Mouse (Mus musculus): ENCODE data around the gene Pfn3. TPM values are rescaled to one million over a fixed set of nuclear protein-coding genes. Genes with fewer than 3 reads are reported as not detected.

The Pfn3 gene
- polyA plus RNA-seq, 1 experiment = not detected

DNA sequence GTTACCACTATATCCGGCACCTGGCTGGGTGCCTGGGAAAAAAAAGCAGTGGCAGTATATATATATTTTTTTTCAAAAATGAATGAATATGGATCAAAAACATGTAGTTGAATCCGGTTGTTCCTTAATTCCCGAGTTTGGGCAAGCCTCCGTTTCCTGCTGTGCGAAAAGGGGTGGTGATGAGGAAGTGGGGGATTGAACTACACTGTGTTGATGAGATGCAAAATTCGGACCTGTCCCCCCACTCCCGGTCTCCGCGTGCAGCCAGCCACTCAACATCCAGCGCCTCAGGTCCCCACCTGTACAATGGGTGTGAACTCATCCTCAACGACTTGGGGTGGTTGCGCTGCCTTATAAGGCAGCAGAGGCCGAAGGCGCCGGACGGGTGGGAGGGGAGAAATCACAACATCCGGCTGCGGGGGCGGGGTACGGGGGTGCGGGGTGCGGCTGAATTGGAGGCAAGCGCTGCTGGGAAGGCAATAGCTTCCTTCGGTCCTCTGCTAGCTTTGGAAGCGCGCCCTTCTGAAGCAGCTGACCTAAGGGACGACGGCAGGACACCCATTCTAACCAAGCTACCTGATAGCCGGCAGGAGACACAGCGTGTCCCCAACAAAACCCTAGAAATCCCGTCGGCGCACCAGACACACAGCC, 29.4 kb upstream of the Pfn3 start:
- no peak for TF ChIP-seq GATA1 (IDR thresholded peaks at IDR 0.05; ENCODE audit: low read length)

DNA sequence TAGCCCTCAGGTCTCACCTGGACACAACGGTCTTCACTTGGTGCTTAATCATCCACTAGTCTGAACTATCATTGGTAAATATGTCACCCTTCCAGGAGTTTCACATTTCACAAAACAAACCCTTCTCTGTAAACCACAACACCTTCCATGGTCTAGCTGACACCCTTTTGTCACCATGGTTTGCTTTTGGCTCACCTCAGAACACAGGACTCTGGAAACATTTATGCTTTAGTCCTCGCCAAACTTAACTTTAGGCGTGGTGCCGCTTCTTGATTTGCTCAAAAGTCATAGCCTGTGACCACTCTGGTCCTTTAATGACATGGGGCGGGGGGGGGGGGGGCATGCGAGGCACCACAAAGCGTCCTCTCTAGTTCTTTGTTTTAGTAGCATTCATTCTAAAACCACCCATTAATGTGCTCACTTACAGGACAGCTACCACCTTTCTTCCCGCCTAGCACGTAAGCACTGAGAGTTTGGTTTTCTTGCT, 28.8 kb upstream of the Pfn3 start:
- no peak for TF ChIP-seq GATA1 (IDR thresholded peaks at IDR 0.05; ENCODE audit: low read length)

DNA sequence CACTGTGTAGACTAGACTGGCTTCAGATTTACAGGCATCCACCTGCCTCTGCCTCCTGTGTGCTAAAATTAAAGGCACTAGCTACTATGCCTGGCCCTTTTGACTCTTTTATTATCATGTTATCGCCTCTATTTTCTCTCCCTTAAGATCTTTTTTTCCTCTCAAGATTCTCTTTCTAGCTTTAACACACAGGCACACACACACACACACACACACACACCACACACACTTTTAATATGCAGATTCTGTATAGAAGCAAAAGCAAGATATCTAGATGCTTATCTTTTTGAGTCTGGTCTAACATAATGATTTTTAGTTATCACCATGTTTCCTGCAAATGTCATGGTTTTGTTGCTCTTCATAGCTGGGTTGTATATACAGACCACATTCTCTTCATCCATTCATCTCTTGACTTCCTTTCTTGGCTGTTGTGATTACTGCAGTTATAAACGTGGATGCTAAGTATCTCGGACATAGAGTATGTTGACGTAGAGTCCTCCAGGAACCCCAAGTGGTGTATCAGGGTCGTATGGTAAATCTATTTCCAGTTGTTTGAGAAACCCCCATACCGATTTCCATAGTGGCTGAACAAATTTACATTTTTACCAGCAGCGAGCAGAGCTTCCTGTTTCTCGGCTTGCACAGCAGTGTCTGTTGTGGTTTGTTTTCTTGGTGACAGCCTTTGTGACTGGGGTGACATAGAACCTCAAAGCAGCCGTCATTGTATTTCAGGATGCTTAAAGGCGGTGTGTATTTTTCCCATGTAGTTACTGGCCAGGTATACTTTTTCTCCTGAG, 17.1 kb upstream of the Pfn3 start:
- TF ChIP-seq GATA1 (IDR thresholded peaks at IDR 0.05; ENCODE audit: low read length) = no peak

DNA sequence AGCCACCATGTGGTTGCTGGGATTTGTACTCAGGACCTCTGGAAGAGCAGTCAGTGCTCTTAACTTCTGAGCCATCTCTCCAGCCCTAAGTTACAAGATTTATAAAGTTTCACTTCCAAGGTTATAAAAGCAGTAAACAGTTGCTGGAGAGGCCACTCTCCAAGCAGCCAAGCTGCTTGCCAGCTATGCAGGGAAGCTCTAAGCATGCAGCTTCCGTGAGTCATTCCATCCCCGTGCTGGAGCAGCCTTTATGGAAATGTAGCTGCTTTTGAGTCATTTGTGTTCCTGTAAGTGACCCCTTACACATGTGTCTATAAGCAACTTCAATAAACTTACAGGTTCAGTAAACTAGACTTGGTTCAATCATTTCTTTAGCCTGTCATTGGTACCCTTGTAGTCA, 15.5 kb upstream of the Pfn3 start:
- TF ChIP-seq GATA1 (IDR thresholded peaks at IDR 0.05; ENCODE audit: low read length) = no peak

DNA sequence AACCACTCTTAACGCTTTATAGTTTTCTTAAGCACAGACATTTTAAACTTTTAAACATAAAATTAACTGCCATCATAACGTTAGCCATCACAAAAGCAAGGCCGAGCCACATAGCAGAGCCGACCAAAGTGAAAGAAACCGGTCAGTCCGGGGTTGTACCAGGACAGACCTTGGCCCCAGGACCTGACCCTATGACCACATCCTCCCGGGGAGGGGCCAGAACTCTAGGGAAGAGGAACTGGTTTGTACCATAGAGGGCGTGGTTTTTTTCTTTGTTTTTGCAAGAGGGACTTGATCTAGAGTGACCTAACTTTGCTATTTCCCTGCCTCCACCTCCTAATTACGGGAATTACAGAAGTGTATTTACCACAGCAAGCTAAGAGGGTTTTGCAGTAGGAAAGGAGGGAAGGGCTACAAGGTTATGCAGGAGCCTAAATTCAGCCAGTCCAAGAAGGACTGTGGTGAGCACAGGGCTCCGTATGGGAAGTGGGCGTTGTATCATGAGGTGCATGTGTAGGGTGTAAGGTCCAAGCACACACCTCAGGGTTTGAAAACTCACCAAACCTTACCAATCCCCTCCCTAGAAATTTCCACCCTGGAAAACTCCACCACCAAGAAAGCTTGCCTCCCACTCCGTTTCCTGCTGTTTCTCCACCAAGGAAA, 14.3 kb upstream of the Pfn3 start:
- TF ChIP-seq GATA1 (IDR thresholded peaks at IDR 0.05; ENCODE audit: low read length) = no peak

DNA sequence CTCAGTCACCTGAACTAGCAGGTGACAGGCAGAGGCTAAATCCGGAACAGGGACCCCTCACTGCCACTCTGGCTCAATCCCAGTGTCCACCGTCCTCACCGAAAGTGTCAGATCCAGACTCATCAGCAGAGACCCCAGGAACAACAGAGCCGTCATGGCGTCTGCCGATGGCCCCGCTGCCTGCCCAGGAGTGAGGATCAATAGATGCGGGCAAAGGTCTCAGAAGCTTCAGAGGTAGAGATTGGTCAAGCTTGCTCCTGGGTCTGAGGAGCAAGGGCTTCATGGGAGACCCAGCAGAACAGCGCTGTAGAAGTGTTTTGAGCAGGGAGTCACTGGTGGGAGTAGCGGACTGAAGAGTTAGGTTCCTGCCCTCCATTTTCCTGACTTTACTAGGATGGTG, 11.6 kb upstream of the Pfn3 start, which contains the start of gene F12:
Gene F12, minus strand, starts transcription at position 181 of the 400 bp plus-strand sequence.
- no peak for TF ChIP-seq GATA1 (IDR thresholded peaks at IDR 0.05; ENCODE audit: low read length)

DNA sequence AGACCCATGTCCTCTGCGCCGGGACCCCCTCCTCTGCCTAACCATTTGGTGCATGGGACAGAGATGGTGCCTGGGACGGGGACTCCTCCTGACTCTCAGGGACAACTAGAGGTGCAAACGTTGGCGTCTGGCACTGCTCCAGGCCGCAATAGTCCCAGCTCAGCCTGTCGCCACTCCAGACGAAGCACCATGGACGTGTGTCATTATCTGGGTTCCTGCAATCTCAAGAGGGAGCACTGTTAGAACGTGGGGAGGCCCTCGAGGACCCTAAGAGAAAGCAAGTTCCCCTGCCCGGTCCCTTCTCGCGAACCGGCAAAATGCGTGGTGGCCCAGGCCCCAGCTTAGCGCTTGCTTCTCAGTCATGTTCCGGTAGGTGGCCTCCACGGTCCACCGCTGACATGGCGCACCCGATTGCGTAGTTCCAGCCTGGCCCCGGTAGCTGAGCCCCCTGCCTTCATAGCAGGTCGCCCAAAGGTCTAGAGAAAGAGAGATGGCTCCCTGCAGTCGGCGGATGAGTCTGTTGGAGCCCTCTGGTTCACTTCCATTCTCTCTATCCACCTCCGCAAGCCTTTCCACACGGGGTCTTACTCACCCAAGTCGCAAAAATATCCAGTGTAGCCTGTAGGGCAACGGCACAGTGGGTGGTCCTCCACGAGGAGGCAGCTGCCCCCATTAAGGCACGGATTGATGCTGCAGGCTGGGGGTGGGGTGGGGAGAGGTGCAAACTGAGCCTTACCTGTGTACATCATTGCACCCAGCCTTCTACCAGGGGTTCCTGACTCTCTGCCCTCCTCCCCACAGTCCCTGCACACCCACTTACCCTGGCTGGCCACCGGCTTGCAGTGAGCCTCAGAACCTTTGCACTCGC, 6.1 kb upstream of the Pfn3 start:
- no peak for TF ChIP-seq GATA1 (IDR thresholded peaks at IDR 0.05; ENCODE audit: low read length)

DNA sequence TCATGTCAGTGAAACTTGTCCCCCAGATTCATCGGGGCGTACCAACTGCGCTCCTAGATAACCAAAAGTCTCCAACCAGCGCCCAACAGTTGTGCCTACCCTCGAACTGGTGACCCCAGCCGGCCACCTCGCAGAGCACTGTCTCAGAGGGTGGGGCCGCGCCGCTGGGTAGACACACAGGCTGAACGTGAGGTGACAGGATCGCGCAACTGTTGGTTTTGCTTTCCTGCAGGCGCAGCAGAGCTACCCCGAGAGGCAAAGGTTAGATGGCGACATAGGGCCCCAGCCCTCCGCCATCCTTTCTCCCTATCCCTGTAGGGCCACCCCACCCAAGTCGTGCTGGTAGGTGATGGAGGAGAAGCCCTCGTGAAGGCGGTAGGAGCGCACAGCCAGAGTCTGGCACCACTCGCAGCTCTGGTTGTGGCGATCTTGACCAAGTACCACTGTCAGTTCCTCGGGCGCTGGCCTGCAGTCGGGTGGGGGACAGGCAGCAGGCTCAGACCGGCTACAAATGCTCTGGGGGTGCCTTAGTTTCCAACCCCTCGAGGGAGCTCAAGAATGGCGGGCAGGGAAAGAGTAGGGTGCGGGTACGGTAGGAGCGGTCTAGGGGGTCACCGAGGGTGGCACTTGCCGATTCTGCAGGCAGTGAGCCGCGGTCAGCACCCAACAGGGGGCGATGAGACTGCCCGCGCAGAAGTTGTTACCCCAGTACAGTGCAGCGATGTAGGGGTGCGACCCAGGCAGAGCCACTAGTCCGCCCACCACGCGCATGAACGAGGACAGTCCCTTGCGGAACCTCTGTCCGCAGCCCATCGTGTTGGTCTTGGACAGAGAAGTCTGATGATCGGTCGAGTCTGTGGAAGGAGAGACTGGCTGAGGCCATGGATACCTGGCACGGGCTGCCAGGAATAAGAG, 5.2 kb upstream of the Pfn3 start:
- TF ChIP-seq GATA1 (IDR thresholded peaks at IDR 0.05; ENCODE audit: low read length) = no peak

DNA sequence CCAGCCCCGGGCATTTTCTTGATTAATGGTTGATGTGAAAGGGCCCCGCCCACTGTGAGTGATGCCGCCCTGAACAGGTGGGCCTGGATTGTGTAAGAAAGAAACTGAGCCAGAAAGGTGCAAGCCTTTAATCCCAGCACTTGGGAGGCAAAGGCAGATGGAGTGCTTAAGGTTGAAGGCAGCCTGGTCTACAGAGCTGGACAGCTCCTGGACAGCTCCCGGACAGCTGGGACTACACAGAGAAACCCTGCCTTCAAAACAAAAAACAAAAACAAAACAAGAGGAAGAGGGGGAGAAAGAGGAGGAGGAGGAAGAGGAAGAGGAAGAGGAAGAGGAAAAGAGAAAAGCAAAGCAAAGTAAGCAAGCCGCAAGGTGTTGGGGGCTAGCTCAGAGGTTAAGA, 4.1 kb upstream of the Pfn3 start:
- TF ChIP-seq GATA1 (IDR thresholded peaks at IDR 0.05; ENCODE audit: low read length) = no peak

DNA sequence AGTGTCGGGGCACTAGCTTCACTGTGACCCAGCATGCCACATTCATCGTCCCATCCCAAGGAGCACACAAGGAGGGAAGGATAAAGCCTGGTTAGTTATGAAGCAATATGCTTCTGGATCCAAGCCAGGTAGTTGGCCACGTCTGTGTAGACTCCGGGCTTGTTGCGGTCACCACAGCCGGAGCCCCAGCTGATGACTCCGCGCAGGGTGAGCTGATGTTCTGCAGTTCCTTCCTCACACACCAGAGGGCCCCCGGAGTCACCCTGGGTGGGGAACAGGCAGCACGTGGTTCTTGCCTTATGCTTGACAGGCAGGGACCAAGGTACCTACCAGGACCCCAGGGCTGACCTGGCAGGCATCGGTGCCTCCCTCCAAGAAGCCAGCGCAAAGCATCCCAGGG, 3.0 kb upstream of the Pfn3 start:
- no peak for TF ChIP-seq GATA1 (IDR thresholded peaks at IDR 0.05; ENCODE audit: low read length)

DNA sequence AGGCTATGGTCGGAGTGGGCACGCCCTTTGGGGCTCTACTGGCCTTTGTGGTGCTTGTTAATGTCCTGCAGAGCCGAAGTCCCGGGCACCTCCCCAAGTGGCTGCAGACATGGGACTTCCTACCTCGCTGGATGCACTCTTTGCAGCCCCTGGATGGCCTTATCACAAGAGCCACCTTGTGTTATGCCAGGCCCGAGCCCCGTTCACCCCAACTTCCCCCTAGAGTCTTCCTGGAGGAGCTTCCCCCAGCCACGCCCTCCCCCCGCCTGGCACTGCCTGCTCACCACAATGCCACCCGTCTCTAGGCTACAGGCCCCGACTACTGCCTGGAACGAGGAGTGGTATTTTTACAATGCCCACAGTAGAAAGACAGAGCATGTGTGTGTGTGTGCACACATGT, 1.7 kb downstream of the Pfn3 start:
- TF ChIP-seq GATA1 (IDR thresholded peaks at IDR 0.05; ENCODE audit: low read length) = no peak

DNA sequence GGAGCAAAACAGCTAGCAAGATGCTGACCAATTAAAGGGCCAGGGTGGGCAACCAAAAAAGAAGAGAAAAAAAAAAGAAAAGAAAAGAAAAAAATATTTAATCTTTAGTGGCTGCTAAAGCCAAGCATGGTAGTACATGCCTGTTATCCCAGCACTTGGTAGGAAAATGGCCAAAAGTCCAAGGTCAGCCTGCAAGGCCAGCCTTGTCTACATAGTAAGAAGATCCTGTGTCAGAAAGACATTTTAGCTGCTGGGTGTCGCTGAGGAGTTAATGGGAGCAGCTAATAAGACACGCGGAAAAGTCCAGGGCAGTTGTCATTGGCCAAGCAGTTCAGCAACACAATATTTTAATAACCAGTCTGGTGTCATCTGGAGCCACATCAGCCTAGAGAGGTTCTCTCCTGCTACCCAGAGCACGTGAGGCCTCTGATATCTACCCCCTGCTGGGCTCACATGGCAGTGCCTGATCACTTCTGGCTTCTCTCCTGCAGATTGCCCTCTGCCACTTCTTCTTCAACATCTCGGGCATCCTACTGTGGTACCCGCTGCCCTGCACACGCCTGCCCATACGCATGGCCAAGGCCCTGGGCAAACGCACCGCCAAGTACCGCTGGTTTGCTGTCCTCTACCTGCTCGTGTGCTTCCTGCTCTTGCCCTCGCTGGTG, 2.3 kb downstream of the Pfn3 start:
- TF ChIP-seq GATA1 (IDR thresholded peaks at IDR 0.05; ENCODE audit: low read length) = no peak

DNA sequence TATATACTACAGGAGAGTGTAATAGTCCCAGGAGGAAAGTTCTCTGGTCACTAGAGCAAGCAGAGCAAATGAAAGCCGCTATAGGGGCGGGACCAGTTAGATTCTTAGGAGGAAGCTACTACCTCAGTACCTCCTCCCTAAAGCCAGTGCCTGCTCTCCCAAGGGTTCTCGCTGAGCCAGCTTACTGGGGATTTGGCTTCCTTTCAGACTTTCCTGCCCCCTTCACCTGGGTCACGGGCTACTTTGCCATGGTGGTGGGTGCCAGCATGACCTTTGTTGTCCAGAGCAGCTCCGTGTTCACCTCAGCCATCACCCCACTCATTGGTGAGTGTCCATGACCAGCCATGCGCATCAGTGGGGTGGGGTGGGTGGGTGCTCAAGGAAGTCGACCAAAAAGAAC, 3.2 kb downstream of the Pfn3 start:
- TF ChIP-seq GATA1 (IDR thresholded peaks at IDR 0.05; ENCODE audit: low read length) = no peak
